ENCODE assay signal across 20 mouse cellular contexts in the genomic region with DNA sequence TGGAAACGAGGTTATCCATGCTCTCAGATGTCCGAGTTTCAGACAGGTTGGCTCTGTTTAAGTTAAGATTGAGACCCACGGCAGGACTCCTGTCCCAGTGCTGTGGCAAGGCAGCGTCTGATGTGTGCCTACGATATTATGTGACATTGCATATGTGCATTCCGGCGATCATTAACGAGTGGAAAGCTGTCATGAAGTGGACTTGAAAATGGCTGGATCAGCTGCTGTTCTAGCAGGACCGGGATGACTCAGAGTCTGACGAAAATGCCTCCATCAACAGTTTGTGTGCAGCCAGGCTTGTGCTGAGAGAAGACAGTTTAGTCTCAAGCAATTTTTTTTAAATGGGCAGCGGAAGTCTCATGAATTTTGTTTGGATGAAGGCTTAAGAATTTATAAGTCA. TPM values are rescaled to one million over a fixed set of nuclear protein-coding genes. Genes with fewer than 3 reads are reported as not detected.
DNase-seq lines count a peak whose midpoint lies in the region; ATAC-seq and TF ChIP-seq lines count a peak whose summit lies in the region.
"Had no signal": no experiment of that assay in that cellular context is flagged by ENCODE, and none has a peak within 500 bp of the region (broad histone marks: within the 10 kb centered on the region; RNA-seq: fewer than 3 reads in every experiment).

No protein-coding gene starts in this region.

- H3K36me3 ChIP-seq in hindbrain, embryonic 11.5 days (ENCODE audit: control insufficient read depth, insufficient read depth, low read length), result no peaks in the 10 kb centered on the region
- H3K36me3 ChIP-seq: limb, embryonic 13.5 days; midbrain, embryonic 15.5 days; neural tube, embryonic 15.5 days had no signal

- WGBS in hindbrain, embryonic 11.5 days, result 87% methylated on average over 11 of the region's 11 CpGs

- peak; percentile 40 to 42 for DNase-seq in kidney, adult 8-10 months
- DNase-seq in kidney, adult 11 months, result no peak
- peak; percentile 55 for DNase-seq in Patski (ENCODE audit: low read depth, low spot score)
- peak; percentile 42 for DNase-seq in adrenal gland, postnatal 14 days
- DNase-seq in kidney, postnatal 10 days, result peak; percentile 26
- no peak for DNase-seq in right cerebral cortex, adult 18-20 months
- DNase-seq in hindbrain, embryonic 11.5 days (ENCODE audit: low spot score), result no peak
- DNase-seq: cerebellum, adult 11 months; cerebellum, postnatal 25 days; embryo, embryonic 11 days; forebrain, postnatal 0 days; lung, postnatal 14 days; right cerebral cortex, postnatal 25 days; thymus, postnatal 25 days had no signal

- in situ Hi-C loops in Patski (cut with MboI; ENCODE audit: low pct_unique_long_range_greater_than_20kb), result no loop called here

- CTCF ChIA-PET in Patski (lab: Charles Lee), result interaction anchor here (1.1 to 1.3 kb wide), 4 partner anchors 9 to 33 kb away, joined by 3 to 4 read pairs (median 4); no protein-coding TSS in a partner anchor

- POLR2A ChIA-PET in Patski (lab: Charles Lee), result no interaction called here

- H3K4me3 ChIP-seq in hindbrain, embryonic 11.5 days (ENCODE audit: low read depth, low read length), result no peak overlapping the region
- H3K4me3 ChIP-seq: limb, embryonic 13.5 days; megakaryocyte, embryonic 14.5 days; midbrain, embryonic 15.5 days; neural tube, embryonic 15.5 days had no signal

- TF ChIP-seq CTCF in Patski (IDR thresholded peaks at IDR 0.05), result no peak

- no peak overlapping the region for H3K9ac ChIP-seq in hindbrain, embryonic 11.5 days (ENCODE audit: low read depth, low read length)
- H3K9ac ChIP-seq: forebrain, postnatal 0 days; limb, embryonic 13.5 days; midbrain, embryonic 15.5 days; neural tube, embryonic 15.5 days had no signal

- peak; percentile 90 for ATAC-seq in Patski
- no peak for ATAC-seq in hindbrain, embryonic 11.5 days (ENCODE audit: low FRiP score)
- ATAC-seq: forebrain, postnatal 0 days; hindbrain, postnatal 0 days; midbrain, embryonic 15.5 days had no signal

- H3K9me3 ChIP-seq in hindbrain, embryonic 11.5 days (ENCODE audit: control insufficient read depth, low read length), result no peaks in the 10 kb centered on the region
- H3K9me3 ChIP-seq: limb, embryonic 13.5 days; midbrain, embryonic 15.5 days; neural tube, embryonic 15.5 days had no signal

- H3K27ac ChIP-seq in hindbrain, embryonic 11.5 days (ENCODE audit: low read depth, low read length), result no peak overlapping the region
- H3K27ac ChIP-seq: hindbrain, postnatal 0 days; limb, embryonic 13.5 days; midbrain, embryonic 15.5 days; neural tube, embryonic 15.5 days had no signal

- H3K4me1 ChIP-seq in hindbrain, embryonic 11.5 days (replicated peaks; ENCODE audit: control insufficient read depth, insufficient read depth, low read length), result no peaks in the 10 kb centered on the region
- H3K4me1 ChIP-seq: megakaryocyte, embryonic 14.5 days; midbrain, embryonic 15.5 days had no signal

- no peak overlapping the region for H3K4me2 ChIP-seq in hindbrain, embryonic 11.5 days (replicated peaks; ENCODE audit: low read depth, low read length)
- H3K4me2 ChIP-seq: limb, embryonic 13.5 days; midbrain, embryonic 15.5 days; neural tube, embryonic 15.5 days had no signal

- no peaks in the 10 kb centered on the region for H3K27me3 ChIP-seq in Patski
- H3K27me3 ChIP-seq in hindbrain, embryonic 11.5 days (ENCODE audit: control insufficient read depth, insufficient read depth, low read length), result no peaks in the 10 kb centered on the region
- H3K27me3 ChIP-seq: limb, embryonic 13.5 days; megakaryocyte, embryonic 14.5 days; midbrain, embryonic 15.5 days; neural tube, embryonic 15.5 days had no signal

RNA-seq across cellular contexts. Expression of gene Lama1, which starts 34.9 kb away (rescaled TPM):
- 1.4 TPM for polyA plus RNA-seq in Patski (2021)
- total RNA-seq in adrenal gland, postnatal 14 days (2021), result 10.3 and 12.1 TPM in 2 replicates
- 15.5 and 22.1 TPM in 2 replicates for polyA plus RNA-seq in hindbrain, embryonic 11.5 days (2014; fragmentation: Nextera tagmentation; extraction: Ambion mirVana)
- total RNA-seq: hematopoietic stem cell, adult 5-6 weeks had no signal

Comparison
In these comparisons a context has a peak if more than half of its experiments do, and no peak if none do; other contexts are left out.
1. DNase-seq: peak in kidney, adult 8-10 months (2 of 2), Patski (single experiment), adrenal gland, postnatal 14 days (single experiment) and kidney, postnatal 10 days (single experiment); none in kidney, adult 11 months (single experiment), right cerebral cortex, adult 18-20 months (single experiment) and hindbrain, embryonic 11.5 days (single experiment).